Comparison of ENCODE assay signal across 1 mouse cellular context in genomic region chr8:79638707-79639549, GRCm38 (mm10).
TF ChIP-seq lines count a peak whose summit lies in the region.

No protein-coding gene starts in this region.

TF ChIP-seq in MEL, 35 proteins besides CTCF, POLR2A, EP300 and RAD21 (continued from another document):
- TF ChIP-seq USF1 (IDR thresholded peaks at IDR 0.05; ENCODE audit: low read depth, low read length) (0 out of 2 replicates have a peak, but pooled peaks have one; percentile 3), MYB (IDR thresholded peaks at IDR 0.05; ENCODE audit: low read depth, low read length) (no peak)
